Mouse (Mus musculus): Measurements from ENCODE around the gene Uba52. TPM values are rescaled to one million over a fixed set of nuclear protein-coding genes. Genes with fewer than 3 reads are reported as not detected.
A peak's percentile ranks its signal among the peaks of the same experiment; 100 is the strongest.

The Uba52 gene
- polyA plus RNA-seq, 1 experiment: 835 TPM

GRCm38 (mm10) chr8:70490061-70490879 lies 20.3 kb downstream of the Uba52 start:
- Histone ChIP-seq H3K4me3 (ENCODE audit: insufficient read depth, low read depth, low read length) (no peak overlapping the region), H3K4me1 (ENCODE audit: control insufficient read depth, insufficient read depth, low read length) (no peaks in the 10 kb centered on the region), H3K27me3 (replicated peaks; ENCODE audit: control insufficient read depth, insufficient read depth, low read length) (peaks cover 12% of the 10 kb centered on the region; the same call in 1 of the 2 replicates), H3K36me3 (ENCODE audit: control insufficient read depth, insufficient read depth, low read length) (no peaks in the 10 kb centered on the region), H3K27ac (ENCODE audit: insufficient read depth, low read depth, low read length) (no peak overlapping the region)
- no peak for DNase-seq
- TF ChIP-seq POLR2A (IDR thresholded peaks at IDR 0.05; ENCODE audit: low read depth, low read length): no peak
- no peak for TF ChIP-seq CTCF (conservative IDR thresholded peaks at IDR 0.05; ENCODE audit: insufficient read depth, insufficient read length, low read depth, low read length)
- WGBS: 36% methylated on average over 10 of the region's 10 CpGs

- no peak for DNase-seq
- Histone ChIP-seq H3K4me3 (ENCODE audit: insufficient read depth, low read depth, low read length) (no peak overlapping the region), H3K4me1 (ENCODE audit: control insufficient read depth, insufficient read depth, low read length) (no peaks in the 10 kb centered on the region), H3K27me3 (replicated peaks; ENCODE audit: control insufficient read depth, insufficient read depth, low read length) (peaks cover 12% of the 10 kb centered on the region; the same call in 1 of the 2 replicates), H3K36me3 (ENCODE audit: control insufficient read depth, insufficient read depth, low read length) (no peaks in the 10 kb centered on the region), H3K27ac (ENCODE audit: insufficient read depth, low read depth, low read length) (no peak overlapping the region)
- WGBS: 4% methylated on average over 36 of the region's 41 CpGs
- no peak for TF ChIP-seq POLR2A (IDR thresholded peaks at IDR 0.05; ENCODE audit: low read depth, low read length)
- TF ChIP-seq CTCF (conservative IDR thresholded peaks at IDR 0.05; ENCODE audit: insufficient read depth, insufficient read length, low read depth, low read length): no peak
Measured at GRCm38 (mm10) chr8:70489576-70489975, 21.0 kb downstream of the Uba52 start.

GRCm38 (mm10) chr8:70488931-70489470 lies 21.6 kb downstream of the Uba52 start:
- 11% methylated on average over 14 of the region's 14 CpGs for WGBS
- no peak overlapping the region for H3K4me3 ChIP-seq (ENCODE audit: insufficient read depth, low read depth, low read length)

GRCm38 (mm10) chr8:70487993-70488796 lies 22.4 kb downstream of the Uba52 start:
- 9% methylated on average over 55 of the region's 55 CpGs for WGBS
- no peak overlapping the region for H3K27ac ChIP-seq (ENCODE audit: insufficient read depth, low read depth, low read length)
- H3K4me1 ChIP-seq (ENCODE audit: control insufficient read depth, insufficient read depth, low read length): no peaks in the 10 kb centered on the region
- H3K27me3 ChIP-seq (replicated peaks; ENCODE audit: control insufficient read depth, insufficient read depth, low read length): peaks cover 9% of the 10 kb centered on the region; the same call in 1 of the 2 replicates
- TF ChIP-seq CTCF (conservative IDR thresholded peaks at IDR 0.05; ENCODE audit: insufficient read depth, insufficient read length, low read depth, low read length): no peak
- TF ChIP-seq POLR2A (IDR thresholded peaks at IDR 0.05; ENCODE audit: low read depth, low read length): no peak
- peak; percentile 59 for DNase-seq
- H3K4me3 ChIP-seq (ENCODE audit: insufficient read depth, low read depth, low read length): no peak overlapping the region; the same call in 1 of the 2 replicates
- H3K36me3 ChIP-seq (ENCODE audit: control insufficient read depth, insufficient read depth, low read length): no peaks in the 10 kb centered on the region

More at GRCm38 (mm10) chr8:70488931-70489470, 21.6 kb downstream of the Uba52 start:
- Histone ChIP-seq H3K36me3 (ENCODE audit: control insufficient read depth, insufficient read depth, low read length) (no peaks in the 10 kb centered on the region), H3K27ac (ENCODE audit: insufficient read depth, low read depth, low read length) (no peak overlapping the region), H3K27me3 (replicated peaks; ENCODE audit: control insufficient read depth, insufficient read depth, low read length) (peaks cover 12% of the 10 kb centered on the region; the same call in 1 of the 2 replicates), H3K4me1 (ENCODE audit: control insufficient read depth, insufficient read depth, low read length) (no peaks in the 10 kb centered on the region)
- no peak for DNase-seq
- TF ChIP-seq POLR2A (IDR thresholded peaks at IDR 0.05; ENCODE audit: low read depth, low read length) (no peak), CTCF (conservative IDR thresholded peaks at IDR 0.05; ENCODE audit: insufficient read depth, insufficient read length, low read depth, low read length) (no peak)

- TF ChIP-seq POLR2A (IDR thresholded peaks at IDR 0.05; ENCODE audit: low read depth, low read length) (no peak), CTCF (conservative IDR thresholded peaks at IDR 0.05; ENCODE audit: insufficient read depth, insufficient read length, low read depth, low read length) (no peak)
- no peaks in the 10 kb centered on the region for H3K36me3 ChIP-seq (ENCODE audit: control insufficient read depth, insufficient read depth, low read length)
- H3K4me1 ChIP-seq (ENCODE audit: control insufficient read depth, insufficient read depth, low read length): no peaks in the 10 kb centered on the region
- H3K27me3 ChIP-seq (replicated peaks; ENCODE audit: control insufficient read depth, insufficient read depth, low read length): peaks cover 5% of the 10 kb centered on the region; the same call in 1 of the 2 replicates
- WGBS: 12% methylated on average over 33 of the region's 33 CpGs
- DNase-seq: no peak
- H3K4me3 ChIP-seq (ENCODE audit: insufficient read depth, low read depth, low read length): no peak within 1 kb of the TSS; the same call in 1 of the 2 replicates
- no peak within 1 kb of the TSS for H3K27ac ChIP-seq (ENCODE audit: insufficient read depth, low read depth, low read length)
Measured at GRCm38 (mm10) chr8:70486941-70487520, 23.6 kb downstream of the Uba52 start, which contains the start of gene Tmem59l. Gene Tmem59l, minus strand, starts transcription at chr8:70487358.

- H3K36me3 ChIP-seq (ENCODE audit: control insufficient read depth, insufficient read depth, low read length): no peaks in the 10 kb centered on the region
- H3K4me3 ChIP-seq (ENCODE audit: insufficient read depth, low read depth, low read length): no peak overlapping the region
- H3K27me3 ChIP-seq (replicated peaks; ENCODE audit: control insufficient read depth, insufficient read depth, low read length): peaks cover 3% of the 10 kb centered on the region; the same call in 1 of the 2 replicates
- no peaks in the 10 kb centered on the region for H3K4me1 ChIP-seq (ENCODE audit: control insufficient read depth, insufficient read depth, low read length)
- H3K27ac ChIP-seq (ENCODE audit: insufficient read depth, low read depth, low read length): no peak overlapping the region
- no peak for DNase-seq
- TF ChIP-seq POLR2A (IDR thresholded peaks at IDR 0.05; ENCODE audit: low read depth, low read length) (no peak), CTCF (conservative IDR thresholded peaks at IDR 0.05; ENCODE audit: insufficient read depth, insufficient read length, low read depth, low read length) (no peak)
- WGBS: 73% methylated on average over 7 of the region's 7 CpGs
Measured at GRCm38 (mm10) chr8:70486191-70486681, 24.4 kb downstream of the Uba52 start.

All from kidney, adult 2 months (tissue).